Mouse (Mus musculus) ovary, postnatal 10 days (tissue): Measurements from ENCODE around the gene Armt1.

Experiments used
- DNase-seq: peaks from one replicate; pipeline ENCODE4 v3.0.0; 2022; ENCODE audit warnings: low spot score

Gene Armt1

GRCm38 (mm10) chr10:4432123-4432931 lies at the start of gene Armt1, which contains the start of gene Rmnd1:
Gene Armt1, plus strand, starts transcription at chr10:4432467.
Gene Rmnd1, minus strand, starts transcription at chr10:4432388.
- peak; percentile 91 for DNase-seq

- DNase-seq, result no peak
Measured at GRCm38 (mm10) chr10:4384244-4384643, 48.0 kb upstream of the Armt1 start.

GRCm38 (mm10) chr10:4386609-4387591 lies 45.4 kb upstream of the Armt1 start:
- peak; percentile 75 for DNase-seq

GRCm38 (mm10) chr10:4387701-4388383 lies 44.4 kb upstream of the Armt1 start, which contains the start of gene Zbtb2:
Gene Zbtb2, minus strand, starts transcription at chr10:4388108.
- peak; percentile 34 for DNase-seq

GRCm38 (mm10) chr10:4388384-4388745 lies 43.9 kb upstream of the Armt1 start:
- DNase-seq, result peak; percentile 36

GRCm38 (mm10) chr10:4389036-4389435 lies 43.2 kb upstream of the Armt1 start:
- DNase-seq, result no peak

- no peak for DNase-seq
Measured at GRCm38 (mm10) chr10:4389461-4390112, 42.7 kb upstream of the Armt1 start.

GRCm38 (mm10) chr10:4390550-4390949 lies 41.7 kb upstream of the Armt1 start:
- DNase-seq, result no peak

- DNase-seq, result no peak
Measured at GRCm38 (mm10) chr10:4391076-4391475, 41.2 kb upstream of the Armt1 start.

GRCm38 (mm10) chr10:4391851-4392250 lies 40.4 kb upstream of the Armt1 start:
- DNase-seq, result no peak

GRCm38 (mm10) chr10:4395321-4395720 lies 36.9 kb upstream of the Armt1 start:
- DNase-seq, result no peak

- DNase-seq, result no peak
Measured at GRCm38 (mm10) chr10:4398058-4398457, 34.2 kb upstream of the Armt1 start.

- DNase-seq, result no peak
Measured at GRCm38 (mm10) chr10:4404895-4405491, 27.3 kb upstream of the Armt1 start.

GRCm38 (mm10) chr10:4405511-4405910 lies 26.8 kb upstream of the Armt1 start:
- no peak for DNase-seq

- DNase-seq, result no peak
Measured at GRCm38 (mm10) chr10:4407191-4407590, 25.1 kb upstream of the Armt1 start.

- DNase-seq, result no peak
Measured at GRCm38 (mm10) chr10:4425245-4425644, 7.0 kb upstream of the Armt1 start.

GRCm38 (mm10) chr10:4430399-4430798 lies 1.9 kb upstream of the Armt1 start:
- no peak for DNase-seq

- no peak for DNase-seq
Measured at GRCm38 (mm10) chr10:4430826-4431225, 1.4 kb upstream of the Armt1 start.

- no peak for DNase-seq
Measured at GRCm38 (mm10) chr10:4431746-4432122, 533 bp upstream of the Armt1 start.

GRCm38 (mm10) chr10:4432996-4433755 lies 909 bp downstream of the Armt1 start:
- DNase-seq, result no peak
